Mouse (Mus musculus): ENCODE measurements around the gene Rgs11. TPM values are rescaled to one million over a fixed set of nuclear protein-coding genes. Genes with fewer than 3 reads are reported as not detected.
"Not testable (repeated sequence)": the region's sequence is repeated elsewhere in the genome, so short reads cannot be mapped to it uniquely, and the experiment has no call there.

Rgs11 gene
- polyA plus RNA-seq (2015; fragmentation: Nextera tagmentation; extraction: Ambion mirVana) = 11.4 and 14.6 TPM in 2 replicates

- Histone ChIP-seq H3K27me3 (peaks cover 59% of the 10 kb centered on the region), H3K4me3 (peak within 1 kb of the TSS; percentile 56), H3K9ac (peak within 1 kb of the TSS; percentile 60), H3K36me3 (peaks cover 5% of the 10 kb centered on the region), H3K4me1 (peaks cover 28% of the 10 kb centered on the region), H3K9me3 (no peaks in the 10 kb centered on the region), H3K27ac (no peak within 1 kb of the TSS), H3K4me2 (peak within 1 kb of the TSS; percentile 97)
- no peak for ATAC-seq (ENCODE audit: insufficient number of reproducible peaks, insufficient read depth, low FRiP score, low TSS enrichment, low read depth)
- WGBS = under 1% methylated on average over 22 of the region's 22 CpGs
Measured at GRCm38 (mm10) chr17:26202737-26203136, at the start of gene Rgs11. Gene Rgs11 (plus strand): TSS chr17:26202951.

GRCm38 (mm10) chr17:26162736-26163135, 40.0 kb upstream of the Rgs11 start:
- no peak for ATAC-seq (ENCODE audit: insufficient number of reproducible peaks, insufficient read depth, low FRiP score, low TSS enrichment, low read depth)
- H3K4me1 ChIP-seq = 0 out of 2 replicates have a peak, but pooled peaks cover 5% of the 10 kb centered on the region
- no peak overlapping the region for H3K27ac ChIP-seq
- no peak overlapping the region for H3K9ac ChIP-seq
- no peaks in the 10 kb centered on the region for H3K27me3 ChIP-seq
- WGBS = 87% methylated on average over 1 of the region's 1 CpGs
- H3K9me3 ChIP-seq = no peaks in the 10 kb centered on the region
- H3K36me3 ChIP-seq = peaks cover 8% of the 10 kb centered on the region; the same call in 1 of the 2 replicates
- H3K4me2 ChIP-seq = no peak overlapping the region
- H3K4me3 ChIP-seq = no peak overlapping the region

- no peak overlapping the region for H3K4me3 ChIP-seq
- H3K4me1 ChIP-seq = 0 out of 2 replicates have a peak, but pooled peaks cover 3% of the 10 kb centered on the region
- ATAC-seq (ENCODE audit: insufficient number of reproducible peaks, insufficient read depth, low FRiP score, low TSS enrichment, low read depth) = no peak
- H3K9ac ChIP-seq = no peak overlapping the region
- H3K27me3 ChIP-seq = no peaks in the 10 kb centered on the region
- 89% methylated on average over 2 of the region's 2 CpGs for WGBS
- H3K9me3 ChIP-seq = no peaks in the 10 kb centered on the region
- H3K4me2 ChIP-seq = no peak overlapping the region
- H3K27ac ChIP-seq = no peak overlapping the region
- peaks cover 20% of the 10 kb centered on the region for H3K36me3 ChIP-seq
Measured at GRCm38 (mm10) chr17:26168039-26168438, 34.7 kb upstream of the Rgs11 start.

GRCm38 (mm10) chr17:26175248-26175647, 27.5 kb upstream of the Rgs11 start:
- not testable (repeated sequence) for H3K4me1 ChIP-seq; H3K4me3 ChIP-seq; H3K27me3 ChIP-seq; H3K9ac ChIP-seq; H3K27ac ChIP-seq; ATAC-seq (ENCODE audit: insufficient number of reproducible peaks, insufficient read depth, low FRiP score, low TSS enrichment, low read depth); H3K4me2 ChIP-seq; H3K9me3 ChIP-seq
- 86% methylated on average over 2 of the region's 2 CpGs for WGBS
- H3K36me3 ChIP-seq = peaks cover 54% of the 10 kb centered on the region

DNA sequence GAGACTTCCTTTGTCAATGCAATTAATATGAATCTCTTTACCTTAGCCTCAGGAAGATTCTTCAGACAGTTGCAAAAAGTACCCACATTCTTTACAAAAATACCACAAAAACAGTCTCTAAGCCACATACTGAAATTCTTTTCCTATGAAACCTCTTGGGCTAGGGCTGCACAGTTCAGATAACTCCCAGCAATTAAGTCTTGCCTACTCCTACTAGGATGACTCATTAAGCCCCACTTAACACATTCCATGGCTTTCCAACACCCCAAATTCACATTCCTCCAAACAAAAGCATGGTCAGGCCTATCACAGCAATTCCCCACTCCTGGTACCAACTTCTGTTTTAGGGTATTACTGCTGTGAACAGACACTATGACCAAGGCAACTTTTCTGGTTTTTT, 24.1 kb upstream of the Rgs11 start:
- no peaks in the 10 kb centered on the region for H3K4me1 ChIP-seq
- no peaks in the 10 kb centered on the region for H3K27me3 ChIP-seq
- H3K9ac ChIP-seq = no peak overlapping the region
- no peak overlapping the region for H3K4me2 ChIP-seq
- ATAC-seq (ENCODE audit: insufficient number of reproducible peaks, insufficient read depth, low FRiP score, low TSS enrichment, low read depth) = no peak
- H3K27ac ChIP-seq = no peak overlapping the region
- H3K36me3 ChIP-seq = peaks cover 60% of the 10 kb centered on the region
- no peaks in the 10 kb centered on the region for H3K9me3 ChIP-seq
- no peak overlapping the region for H3K4me3 ChIP-seq

GRCm38 (mm10) chr17:26181179-26181578, 21.6 kb upstream of the Rgs11 start:
- no peak overlapping the region for H3K9ac ChIP-seq
- peaks cover 65% of the 10 kb centered on the region for H3K36me3 ChIP-seq
- no peak for ATAC-seq (ENCODE audit: insufficient number of reproducible peaks, insufficient read depth, low FRiP score, low TSS enrichment, low read depth)
- 92% methylated on average over 3 of the region's 3 CpGs for WGBS
- H3K9me3 ChIP-seq = no peaks in the 10 kb centered on the region
- no peaks in the 10 kb centered on the region for H3K27me3 ChIP-seq
- H3K4me3 ChIP-seq = no peak overlapping the region
- no peak overlapping the region for H3K27ac ChIP-seq
- no peaks in the 10 kb centered on the region for H3K4me1 ChIP-seq
- no peak overlapping the region for H3K4me2 ChIP-seq

DNA sequence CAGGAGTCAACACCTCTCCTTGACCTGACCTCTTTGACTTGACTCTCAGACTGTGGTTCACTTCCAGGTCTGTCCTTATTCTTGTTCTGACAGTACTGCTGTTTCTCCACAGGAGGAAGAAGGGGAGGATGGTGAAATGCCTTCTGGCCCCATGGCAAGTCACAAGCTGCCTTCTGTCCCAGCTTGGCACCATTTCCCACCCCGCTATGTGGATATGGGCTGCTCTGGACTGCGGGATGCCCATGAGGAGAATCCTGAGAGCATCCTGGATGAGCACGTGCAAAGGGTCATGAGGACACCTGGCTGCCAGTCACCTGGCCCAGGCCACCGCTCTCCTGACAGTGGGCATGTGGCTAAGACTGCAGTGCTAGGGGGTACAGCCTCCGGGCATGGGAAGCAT, 15.2 kb upstream of the Rgs11 start:
- no peak overlapping the region for H3K4me3 ChIP-seq
- H3K9ac ChIP-seq = no peak overlapping the region
- no peak overlapping the region for H3K4me2 ChIP-seq
- no peaks in the 10 kb centered on the region for H3K27me3 ChIP-seq
- H3K27ac ChIP-seq = no peak overlapping the region
- no peaks in the 10 kb centered on the region for H3K9me3 ChIP-seq
- ATAC-seq (ENCODE audit: insufficient number of reproducible peaks, insufficient read depth, low FRiP score, low TSS enrichment, low read depth) = 0 out of 2 replicates have a peak, but pooled peaks have one; percentile 20
- 98% methylated on average over 5 of the region's 5 CpGs for WGBS
- no peaks in the 10 kb centered on the region for H3K4me1 ChIP-seq
- H3K36me3 ChIP-seq = peaks cover 95% of the 10 kb centered on the region

- Histone ChIP-seq H3K27ac (no peak overlapping the region), H3K4me3 (no peak overlapping the region), H3K9me3 (no peaks in the 10 kb centered on the region), H3K36me3 (peaks cover 95% of the 10 kb centered on the region), H3K4me2 (no peak overlapping the region), H3K9ac (no peak overlapping the region), H3K27me3 (no peaks in the 10 kb centered on the region), H3K4me1 (no peaks in the 10 kb centered on the region)
- no peak for ATAC-seq (ENCODE audit: insufficient number of reproducible peaks, insufficient read depth, low FRiP score, low TSS enrichment, low read depth)
- 94% methylated on average over 11 of the region's 11 CpGs for WGBS
Measured at GRCm38 (mm10) chr17:26188091-26188805, 14.5 kb upstream of the Rgs11 start.

DNA sequence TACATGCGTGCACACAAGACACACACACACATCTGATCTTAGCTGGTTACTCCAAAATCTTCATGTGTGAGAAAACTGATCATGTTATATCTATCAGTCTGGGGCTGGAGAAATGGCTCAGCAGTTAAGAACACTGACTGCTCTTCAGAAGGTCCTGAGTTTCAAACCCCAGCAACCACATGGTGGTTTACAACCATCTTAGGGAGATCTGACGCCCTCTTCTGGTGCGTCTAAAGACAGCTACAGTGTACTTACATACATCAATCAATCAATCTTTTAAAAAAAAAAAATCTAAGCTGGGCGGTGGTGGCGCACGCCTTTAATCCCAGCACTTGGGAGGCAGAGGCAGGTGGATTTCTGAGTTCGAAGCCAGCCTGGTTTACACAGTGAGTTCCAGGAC, 11.3 kb upstream of the Rgs11 start:
- not testable (repeated sequence) for H3K9me3 ChIP-seq; H3K9ac ChIP-seq; H3K27me3 ChIP-seq; H3K27ac ChIP-seq; H3K4me2 ChIP-seq; H3K4me1 ChIP-seq; ATAC-seq (ENCODE audit: insufficient number of reproducible peaks, insufficient read depth, low FRiP score, low TSS enrichment, low read depth); H3K4me3 ChIP-seq
- peaks cover 97% of the 10 kb centered on the region for H3K36me3 ChIP-seq
- 90% methylated on average over 7 of the region's 7 CpGs for WGBS

DNA sequence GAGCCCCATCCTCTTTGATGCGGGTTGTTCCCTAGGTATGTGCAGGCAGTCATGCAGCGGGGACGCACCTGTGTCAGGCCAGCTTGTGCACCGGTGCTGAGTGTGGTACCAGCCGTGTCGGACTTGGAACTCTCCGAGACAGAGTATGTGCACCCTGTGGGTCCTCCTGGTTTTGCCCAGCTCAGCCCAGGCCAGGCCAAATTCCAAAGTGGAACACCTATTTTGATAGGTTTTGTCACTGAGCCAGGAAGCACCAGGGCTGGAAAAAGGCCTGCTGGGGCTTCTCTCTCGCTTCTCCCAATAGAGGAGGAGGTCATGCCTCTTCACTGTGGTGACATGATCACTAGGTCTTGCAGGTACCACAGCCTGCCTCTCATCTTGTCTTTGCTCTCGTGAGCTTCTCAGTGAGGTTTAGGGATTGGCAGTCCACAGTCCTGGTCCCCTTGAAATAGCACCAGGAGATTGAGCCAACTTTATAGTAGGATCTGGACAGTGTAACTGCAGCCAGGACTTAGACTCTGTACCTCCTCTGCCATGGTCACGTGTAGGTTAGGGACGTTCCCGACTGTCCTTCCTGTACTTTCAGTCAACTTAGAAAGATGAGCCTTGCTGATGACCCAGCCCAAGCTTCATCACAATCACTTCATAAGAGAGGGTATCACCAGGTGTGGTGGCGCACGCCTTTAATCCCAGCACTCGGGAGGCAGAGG, 10.1 kb upstream of the Rgs11 start:
- ATAC-seq (ENCODE audit: insufficient number of reproducible peaks, insufficient read depth, low FRiP score, low TSS enrichment, low read depth) = no peak
- peaks cover 98% of the 10 kb centered on the region for H3K36me3 ChIP-seq
- 96% methylated on average over 15 of the region's 15 CpGs for WGBS

GRCm38 (mm10) chr17:26198892-26199291, 3.9 kb upstream of the Rgs11 start, which contains the start of gene Pdia2:
Gene Pdia2 (minus strand): TSS chr17:26199087.
- peaks cover 42% of the 10 kb centered on the region for H3K36me3 ChIP-seq
- H3K4me1 ChIP-seq = peaks cover 28% of the 10 kb centered on the region
- no peak within 1 kb of the TSS for H3K27ac ChIP-seq
- H3K9ac ChIP-seq = no peak within 1 kb of the TSS
- no peak within 1 kb of the TSS for H3K4me3 ChIP-seq
- H3K4me2 ChIP-seq = no peak within 1 kb of the TSS
- WGBS = 84% methylated on average over 4 of the region's 4 CpGs
- H3K27me3 ChIP-seq = peaks cover 52% of the 10 kb centered on the region
- ATAC-seq (ENCODE audit: insufficient number of reproducible peaks, insufficient read depth, low FRiP score, low TSS enrichment, low read depth) = no peak
- H3K9me3 ChIP-seq = no peaks in the 10 kb centered on the region

More for the DNA sequence above, 10.1 kb upstream of the Rgs11 start:
- no peaks in the 10 kb centered on the region for H3K4me1 ChIP-seq
- no peaks in the 10 kb centered on the region for H3K27me3 ChIP-seq
- H3K27ac ChIP-seq = no peak overlapping the region
- no peak overlapping the region for H3K4me3 ChIP-seq
- H3K9me3 ChIP-seq = no peaks in the 10 kb centered on the region
- H3K9ac ChIP-seq = no peak overlapping the region
- no peak overlapping the region for H3K4me2 ChIP-seq

All from embryonic facial prominence, embryonic 13.5 days (tissue).